Mouse (Mus musculus) C2C12 (cell line): Measurements from ENCODE around the gene Myom1.

Source experiments
- CEBPB ChIP-seq: IDR thresholded peaks from one replicate; pipeline ENCODE4 v1.6.1; 2011; ENCODE audit warnings: low read depth, mild to moderate bottlenecking, control low read depth, moderate library complexity
- CTCF ChIP-seq: IDR thresholded peaks from one replicate; pipeline ENCODE4 v1.5.1; 2011; ENCODE audit not compliant: control insufficient read depth, insufficient read depth, insufficient read length
- FOSL1 ChIP-seq: IDR thresholded peaks from one replicate; pipeline ENCODE4 v1.8.0; 2011; ENCODE audit warnings: mild to moderate bottlenecking, low read length; ENCODE audit not compliant: poor library complexity, insufficient read depth, severe bottlenecking
- MAX ChIP-seq: IDR thresholded peaks from one replicate; pipeline ENCODE4 v1.6.1; 2011; ENCODE audit warnings: mild to moderate bottlenecking, control low read depth
- MYOD1 ChIP-seq: IDR thresholded peaks from one replicate; pipeline ENCODE4 v1.6.1; 2011; ENCODE audit warnings: low read depth; ENCODE audit not compliant: control insufficient read depth, insufficient read length
- MYOG ChIP-seq: IDR thresholded peaks from one replicate; pipeline ENCODE4 v1.6.1; 2011; ENCODE audit not compliant: control insufficient read depth, insufficient read length; ENCODE audit errors: extremely low read depth
- USF1 ChIP-seq: IDR thresholded peaks from one replicate; pipeline ENCODE4 v1.6.1; 2011; ENCODE audit warnings: low read depth, mild to moderate bottlenecking, control low read depth, moderate library complexity

DNA sequence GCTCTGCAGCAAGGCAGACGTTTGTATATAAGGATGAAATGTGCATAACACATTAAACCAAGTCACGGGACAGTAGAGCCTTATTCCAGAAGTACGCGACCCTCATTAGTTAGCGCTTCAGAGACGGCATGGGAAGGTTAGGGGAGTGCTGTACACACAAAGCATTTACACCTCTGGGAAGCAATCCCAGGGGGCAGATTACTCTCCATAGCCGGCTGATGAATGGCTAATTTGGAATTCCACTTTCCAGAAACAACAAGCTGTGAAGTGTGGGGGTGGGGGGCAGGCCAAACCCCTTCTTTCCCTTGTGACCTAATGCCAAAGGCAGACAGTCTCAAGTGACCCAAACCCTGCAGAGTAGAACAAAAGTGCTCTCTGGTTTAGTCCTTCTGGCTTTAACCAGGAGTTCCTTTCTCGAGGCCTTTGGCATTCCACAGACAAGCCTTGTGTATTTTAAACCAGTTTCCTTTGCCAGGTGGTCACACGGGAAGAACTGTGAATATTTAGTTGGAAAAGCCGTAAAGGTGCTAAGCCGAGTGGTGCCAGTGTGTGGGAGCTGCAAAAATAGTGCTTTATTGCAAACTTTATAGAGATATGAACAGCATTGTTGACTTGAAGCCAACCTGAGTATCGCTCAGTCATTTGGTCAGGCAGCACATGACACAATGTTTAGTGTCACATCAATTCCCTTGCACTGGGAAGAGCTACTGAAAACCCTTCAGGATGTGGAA is 37.6 kb downstream of the Myom1 start:
- TF ChIP-seq CEBPB = no peak
- TF ChIP-seq MYOG = no peak
- TF ChIP-seq CTCF = no peak
- TF ChIP-seq USF1 = peak; percentile 56
- no peak for TF ChIP-seq FOSL1
- no peak for TF ChIP-seq MAX
- no peak for TF ChIP-seq MYOD1
